ENCODE assay signal across 17 mouse cellular contexts in genomic region chr13:20370036-20370802, GRCm38 (mm10).
A peak's percentile ranks its signal among the peaks of the same experiment; 100 is the strongest.
DNase-seq lines count a peak whose midpoint lies in the region; ATAC-seq and TF ChIP-seq lines count a peak whose summit lies in the region.
"Had no signal": no experiment of that assay in that cellular context is flagged by ENCODE, and none has a peak within 500 bp of the region (broad histone marks: within the 10 kb centered on the region; RNA-seq: fewer than 3 reads in every experiment).

No protein-coding gene starts in this region.

- no peaks in the 10 kb centered on the region for H3K36me3 ChIP-seq in forebrain, embryonic 16.5 days (ENCODE audit: control insufficient read depth, insufficient read depth)
- H3K36me3 ChIP-seq in hindbrain, postnatal 0 days (ENCODE audit: insufficient read depth, low read length): no peaks in the 10 kb centered on the region
- H3K36me3 ChIP-seq in neural tube, embryonic 13.5 days: no peaks in the 10 kb centered on the region
- H3K36me3 ChIP-seq: embryonic facial prominence, embryonic 15.5 days; kidney, embryonic 15.5 days had no signal

- DNase-seq in R1 (ENCODE audit: low read depth, low spot score): peak; percentile 18
- peak; percentile 26 for DNase-seq in hindbrain, postnatal 0 days (ENCODE audit: low spot score)
- no peak for DNase-seq in left cerebral cortex, adult 2 months (ENCODE audit: extremely low spot score in 1 of 2, low spot score in 2 of 2)
- DNase-seq in heart, postnatal 25 days (ENCODE audit: low spot score): no peak
- DNase-seq: cerebellum, postnatal 14 days; embryo, embryonic 11 days; gastrocnemius, postnatal 14 days; heart, adult 2 months; liver; liver, postnatal 0 days; thymus, adult 18-20 months had no signal

- H3K9ac ChIP-seq in forebrain, embryonic 16.5 days (replicated peaks; ENCODE audit: low read depth, low read length): no peak overlapping the region
- H3K9ac ChIP-seq in hindbrain, postnatal 0 days (replicated peaks; ENCODE audit: low read length): no peak overlapping the region
- H3K9ac ChIP-seq in neural tube, embryonic 13.5 days: 0 out of 2 replicates have a peak overlapping the region, but pooled peaks have one; percentile 48
- H3K9ac ChIP-seq: embryonic facial prominence, embryonic 15.5 days; kidney, embryonic 15.5 days; liver, postnatal 0 days had no signal

- H3K4me1 ChIP-seq in forebrain, embryonic 16.5 days (replicated peaks; ENCODE audit: control insufficient read depth, insufficient read depth, low read length): peaks cover 4% of the 10 kb centered on the region; the same call in 1 of the 2 replicates
- H3K4me1 ChIP-seq in hindbrain, postnatal 0 days (ENCODE audit: insufficient read depth, low read length): no peaks in the 10 kb centered on the region
- H3K4me1 ChIP-seq in neural tube, embryonic 13.5 days (replicated peaks): peaks cover 48% of the 10 kb centered on the region
- H3K4me1 ChIP-seq: embryonic facial prominence, embryonic 15.5 days had no signal

- intact Hi-C loops in left cerebral cortex, adult 2 months (cut with DNase I): no loop called here
- intact Hi-C loops in heart, postnatal 25 days (cut with DNase I): no loop called here

- 0 out of 2 replicates have a peak overlapping the region, but pooled peaks have one; percentile 9 for H3K27ac ChIP-seq in forebrain, embryonic 16.5 days (ENCODE audit: low read length)
- H3K27ac ChIP-seq in hindbrain, postnatal 0 days: no peak overlapping the region
- peak overlapping the region; percentile 88 for H3K27ac ChIP-seq in neural tube, embryonic 13.5 days (replicated peaks)
- H3K27ac ChIP-seq in left cerebral cortex, adult 2 months: no peak overlapping the region
- H3K27ac ChIP-seq: embryonic facial prominence, embryonic 15.5 days; heart, adult 2 months; kidney, embryonic 15.5 days had no signal

- H3K9me3 ChIP-seq in forebrain, embryonic 16.5 days (ENCODE audit: control insufficient read depth, low read length): no peaks in the 10 kb centered on the region
- H3K9me3 ChIP-seq in hindbrain, postnatal 0 days (ENCODE audit: low read length): no peaks in the 10 kb centered on the region
- no peaks in the 10 kb centered on the region for H3K9me3 ChIP-seq in neural tube, embryonic 13.5 days
- H3K9me3 ChIP-seq: embryonic facial prominence, embryonic 15.5 days; kidney, embryonic 15.5 days had no signal

- peak; percentile 57 for ATAC-seq in forebrain, embryonic 16.5 days
- ATAC-seq in hindbrain, postnatal 0 days: no peak
- peak; percentile 62 for ATAC-seq in neural tube, embryonic 13.5 days (ENCODE audit: low read depth)
- ATAC-seq in erythroid progenitor cell, adult 5-6 weeks (replicated peaks; ENCODE audit: low FRiP score, poor library complexity, severe bottlenecking): no peak
- ATAC-seq: liver, postnatal 0 days; Patski had no signal

- 77% methylated on average over 5 of the region's 5 CpGs for WGBS in forebrain, embryonic 16.5 days
- WGBS in hindbrain, postnatal 0 days: 71% methylated on average over 5 of the region's 5 CpGs
- 65% methylated on average over 5 of the region's 5 CpGs for WGBS in neural tube, embryonic 13.5 days

- H3K4me3 ChIP-seq in forebrain, embryonic 16.5 days (replicated peaks; ENCODE audit: low read length): no peak overlapping the region
- no peak overlapping the region for H3K4me3 ChIP-seq in hindbrain, postnatal 0 days (ENCODE audit: low read length)
- no peak overlapping the region for H3K4me3 ChIP-seq in neural tube, embryonic 13.5 days
- no peak overlapping the region for H3K4me3 ChIP-seq in left cerebral cortex, adult 2 months
- H3K4me3 ChIP-seq: embryonic facial prominence, embryonic 15.5 days; heart, adult 2 months; kidney, embryonic 15.5 days had no signal

- H3K4me2 ChIP-seq in forebrain, embryonic 16.5 days (ENCODE audit: low read length): no peak overlapping the region
- H3K4me2 ChIP-seq in hindbrain, postnatal 0 days (ENCODE audit: low read depth, low read length): no peak overlapping the region
- H3K4me2 ChIP-seq in neural tube, embryonic 13.5 days: no peak overlapping the region
- H3K4me2 ChIP-seq: embryonic facial prominence, embryonic 15.5 days; kidney, embryonic 15.5 days had no signal

- TF ChIP-seq CTCF in hindbrain, postnatal 0 days (IDR thresholded peaks at IDR 0.05; ENCODE audit: low read depth): no peak
- no peak for TF ChIP-seq CTCF in left cerebral cortex, adult 2 months (IDR thresholded peaks at IDR 0.05)

- no peaks in the 10 kb centered on the region for H3K27me3 ChIP-seq in forebrain, embryonic 16.5 days (replicated peaks; ENCODE audit: control insufficient read depth, insufficient read depth, low read length)
- H3K27me3 ChIP-seq in hindbrain, postnatal 0 days (ENCODE audit: insufficient read depth, low read length): no peaks in the 10 kb centered on the region
- no peaks in the 10 kb centered on the region for H3K27me3 ChIP-seq in neural tube, embryonic 13.5 days
- H3K27me3 ChIP-seq: embryonic facial prominence, embryonic 15.5 days; kidney, embryonic 15.5 days; Patski had no signal

Comparison
In these comparisons a context has a peak if more than half of its experiments do, and no peak if none do; other contexts are left out.
1. DNase-seq: peak in R1 (single experiment) and hindbrain, postnatal 0 days (single experiment); none in left cerebral cortex, adult 2 months (0 of 2) and heart, postnatal 25 days (single experiment).
2. ATAC-seq: peak in forebrain, embryonic 16.5 days (single experiment) and neural tube, embryonic 13.5 days (single experiment); none in hindbrain, postnatal 0 days (single experiment) and erythroid progenitor cell, adult 5-6 weeks (single experiment).
3. H3K27ac ChIP-seq: peak in forebrain, embryonic 16.5 days (single experiment) and neural tube, embryonic 13.5 days (single experiment); none in hindbrain, postnatal 0 days (single experiment) and left cerebral cortex, adult 2 months (single experiment).